Mouse (Mus musculus): Measurements from ENCODE around the gene Slc4a8. TPM values are rescaled to one million over a fixed set of nuclear protein-coding genes. Genes with fewer than 3 reads are reported as not detected.
A peak's percentile ranks its signal among the peaks of the same experiment; 100 is the strongest.

The Slc4a8 gene
- polyA plus RNA-seq (2016; fragmentation: Nextera tagmentation; extraction: Ambion mirVana) = 15.8 and 16.8 TPM in 2 replicates

- H3K9me3 ChIP-seq = no peaks in the 10 kb centered on the region
- ATAC-seq (ENCODE audit: low FRiP score, low read depth) = peak; percentile 96
- H3K9ac ChIP-seq = peak within 1 kb of the TSS; percentile 87
- H3K4me3 ChIP-seq = peak within 1 kb of the TSS; percentile 75
- H3K27ac ChIP-seq = peak within 1 kb of the TSS; percentile 66
- H3K4me1 ChIP-seq = peaks cover 14% of the 10 kb centered on the region
- H3K27me3 ChIP-seq (replicated peaks) = no peaks in the 10 kb centered on the region
- H3K36me3 ChIP-seq = no peaks in the 10 kb centered on the region
- peak within 1 kb of the TSS; percentile 86 for H3K4me2 ChIP-seq (replicated peaks)
- under 1% methylated on average over 64 of the region's 64 CpGs for WGBS
These were observed at the start of gene Slc4a8 for GRCm38 (mm10) chr15:100761419-100762185. Gene Slc4a8 (plus strand): TSS chr15:100761747.

- WGBS = 90% methylated on average over 8 of the region's 8 CpGs
These were observed 47.1 kb upstream of the Slc4a8 start for GRCm38 (mm10) chr15:100714470-100714869.

GRCm38 (mm10) chr15:100715399-100715993, 46.1 kb upstream of the Slc4a8 start:
- no peaks in the 10 kb centered on the region for H3K9me3 ChIP-seq
- no peak overlapping the region for H3K27ac ChIP-seq
- ATAC-seq (ENCODE audit: low FRiP score, low read depth) = no peak
- whole genome bisulfite sequencing = 78% methylated on average over 9 of the region's 9 CpGs
- H3K9ac ChIP-seq = no peak overlapping the region
- H3K27me3 ChIP-seq (replicated peaks) = no peaks in the 10 kb centered on the region
- H3K4me2 ChIP-seq (replicated peaks) = no peak overlapping the region
- no peaks in the 10 kb centered on the region for H3K4me1 ChIP-seq
- no peaks in the 10 kb centered on the region for H3K36me3 ChIP-seq
- H3K4me3 ChIP-seq = no peak overlapping the region

More at GRCm38 (mm10) chr15:100714470-100714869, 47.1 kb upstream of the Slc4a8 start:
- no peak overlapping the region for H3K9ac ChIP-seq
- H3K27me3 ChIP-seq (replicated peaks) = no peaks in the 10 kb centered on the region
- no peak overlapping the region for H3K4me2 ChIP-seq (replicated peaks)
- ATAC-seq (ENCODE audit: low FRiP score, low read depth) = no peak
- no peaks in the 10 kb centered on the region for H3K36me3 ChIP-seq
- H3K4me3 ChIP-seq = no peak overlapping the region
- no peaks in the 10 kb centered on the region for H3K4me1 ChIP-seq
- no peak overlapping the region for H3K27ac ChIP-seq
- H3K9me3 ChIP-seq = no peaks in the 10 kb centered on the region

DNA sequence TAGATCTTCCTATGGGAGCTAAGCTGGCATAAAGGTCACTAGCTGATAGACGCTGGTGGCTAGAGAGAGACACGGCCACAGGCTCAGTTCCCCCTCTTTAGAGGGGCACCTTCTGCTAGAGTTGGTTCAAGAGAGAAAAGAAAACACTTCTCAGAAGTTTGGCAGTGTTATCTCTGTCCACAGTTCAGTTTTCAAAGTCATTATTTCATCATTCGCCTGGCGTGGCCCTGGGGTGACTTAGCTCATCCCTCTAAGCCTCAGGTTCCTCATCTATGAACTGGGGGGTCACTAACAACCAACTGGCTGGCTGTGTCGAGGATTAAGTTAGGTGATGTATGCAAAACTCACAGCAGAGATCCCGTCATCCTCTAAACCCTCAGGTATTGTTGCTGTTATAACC, 43.6 kb upstream of the Slc4a8 start:
- no peaks in the 10 kb centered on the region for H3K4me1 ChIP-seq
- no peak overlapping the region for H3K4me3 ChIP-seq
- no peaks in the 10 kb centered on the region for H3K36me3 ChIP-seq
- no peak overlapping the region for H3K4me2 ChIP-seq (replicated peaks)
- no peak overlapping the region for H3K9ac ChIP-seq
- no peak for ATAC-seq (ENCODE audit: low FRiP score, low read depth)
- no peaks in the 10 kb centered on the region for H3K9me3 ChIP-seq
- no peaks in the 10 kb centered on the region for H3K27me3 ChIP-seq (replicated peaks)
- WGBS = 85% methylated on average over 6 of the region's 6 CpGs
- H3K27ac ChIP-seq = no peak overlapping the region

DNA sequence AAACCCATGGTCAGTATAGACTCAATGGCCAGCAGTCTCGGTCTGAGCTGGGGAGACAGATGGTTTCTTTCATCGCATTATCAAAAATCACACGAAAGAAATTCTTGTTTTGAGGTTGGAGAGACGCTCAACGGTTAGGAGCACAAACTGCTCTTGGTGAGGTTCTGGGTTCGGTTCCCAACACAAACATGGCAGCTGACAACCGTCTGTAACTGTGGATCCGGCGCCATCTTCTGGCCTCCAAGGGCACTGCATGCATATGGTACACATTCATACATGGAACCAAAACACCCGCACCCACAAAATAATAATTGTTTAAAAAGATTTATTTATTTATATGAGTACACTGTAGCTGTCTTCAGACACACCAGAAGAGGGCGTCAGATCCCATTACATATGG, 43.0 kb upstream of the Slc4a8 start:
- H3K9me3 ChIP-seq = no peaks in the 10 kb centered on the region
- H3K4me3 ChIP-seq = no peak overlapping the region
- no peak for ATAC-seq (ENCODE audit: low FRiP score, low read depth)
- WGBS = 80% methylated on average over 11 of the region's 11 CpGs
- H3K9ac ChIP-seq = no peak overlapping the region
- H3K36me3 ChIP-seq = no peaks in the 10 kb centered on the region
- no peak overlapping the region for H3K27ac ChIP-seq
- H3K27me3 ChIP-seq (replicated peaks) = no peaks in the 10 kb centered on the region
- no peaks in the 10 kb centered on the region for H3K4me1 ChIP-seq
- H3K4me2 ChIP-seq (replicated peaks) = no peak overlapping the region

GRCm38 (mm10) chr15:100719217-100719616, 42.3 kb upstream of the Slc4a8 start:
- 91% methylated on average over 5 of the region's 5 CpGs for WGBS
- no peaks in the 10 kb centered on the region for H3K4me1 ChIP-seq
- no peak for ATAC-seq (ENCODE audit: low FRiP score, low read depth)
- H3K4me2 ChIP-seq (replicated peaks) = no peak overlapping the region
- no peak overlapping the region for H3K4me3 ChIP-seq
- no peaks in the 10 kb centered on the region for H3K27me3 ChIP-seq (replicated peaks)
- no peak overlapping the region for H3K27ac ChIP-seq
- H3K36me3 ChIP-seq = no peaks in the 10 kb centered on the region
- no peaks in the 10 kb centered on the region for H3K9me3 ChIP-seq
- no peak overlapping the region for H3K9ac ChIP-seq

- ATAC-seq (ENCODE audit: low FRiP score, low read depth) = no peak
- 88% methylated on average over 10 of the region's 10 CpGs for WGBS
- Histone ChIP-seq H3K4me2 (replicated peaks) (no peak overlapping the region), H3K9ac (no peak overlapping the region), H3K27me3 (replicated peaks) (no peaks in the 10 kb centered on the region), H3K27ac (no peak overlapping the region), H3K4me3 (no peak overlapping the region), H3K36me3 (no peaks in the 10 kb centered on the region), H3K4me1 (no peaks in the 10 kb centered on the region), H3K9me3 (no peaks in the 10 kb centered on the region)
These were observed 41.5 kb upstream of the Slc4a8 start for GRCm38 (mm10) chr15:100720066-100720465.

- Histone ChIP-seq H3K9ac (no peak overlapping the region), H3K36me3 (no peaks in the 10 kb centered on the region), H3K9me3 (no peaks in the 10 kb centered on the region), H3K4me3 (no peak overlapping the region), H3K27me3 (replicated peaks) (no peaks in the 10 kb centered on the region), H3K27ac (no peak overlapping the region), H3K4me1 (no peaks in the 10 kb centered on the region), H3K4me2 (replicated peaks) (no peak overlapping the region)
- ATAC-seq (ENCODE audit: low FRiP score, low read depth) = no peak
- 91% methylated on average over 5 of the region's 5 CpGs for whole genome bisulfite sequencing
These were observed 40.1 kb upstream of the Slc4a8 start for GRCm38 (mm10) chr15:100721445-100721844.

DNA sequence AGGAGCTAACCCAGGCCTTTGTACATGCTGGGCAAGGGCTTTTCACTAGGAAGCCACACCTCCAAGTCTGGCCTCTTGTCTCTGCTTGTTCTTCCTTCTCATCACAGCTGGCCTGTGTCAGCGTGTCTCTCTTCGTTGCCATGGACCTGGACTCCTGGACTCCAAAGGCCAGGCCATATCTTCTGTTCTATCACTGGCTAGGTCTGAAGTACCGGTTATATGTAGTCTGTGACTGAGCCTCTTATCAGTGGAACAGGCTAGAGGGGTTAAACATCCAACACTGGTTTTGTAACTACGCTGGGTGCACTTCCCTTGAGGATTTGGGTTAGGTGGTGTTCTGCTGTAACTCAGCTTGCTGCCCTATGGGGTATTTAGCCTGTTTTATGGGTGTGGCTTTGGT, 39.5 kb upstream of the Slc4a8 start:
- Histone ChIP-seq H3K9me3 (no peaks in the 10 kb centered on the region), H3K36me3 (no peaks in the 10 kb centered on the region), H3K4me2 (replicated peaks) (no peak overlapping the region)

DNA sequence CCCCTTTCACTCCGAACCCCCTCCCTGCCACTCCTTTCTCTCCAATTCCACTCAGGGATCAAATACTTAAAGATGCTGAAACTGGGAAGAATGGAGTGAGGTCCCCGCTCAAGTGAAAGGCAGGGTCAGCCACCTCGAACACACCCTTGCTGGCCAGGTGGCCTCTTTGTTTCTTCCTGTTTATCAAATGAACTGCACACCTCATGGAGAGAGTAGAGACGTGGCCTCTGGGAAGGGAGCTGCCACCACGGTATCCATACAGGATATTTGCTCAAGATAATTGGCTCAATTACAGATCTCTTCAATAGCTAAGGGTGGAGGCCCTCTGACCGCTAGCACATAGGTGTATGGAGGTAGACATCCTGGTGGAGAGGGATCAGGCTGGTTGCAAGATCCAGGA, 39.0 kb upstream of the Slc4a8 start:
- peaks cover 5% of the 10 kb centered on the region for H3K27me3 ChIP-seq (replicated peaks)
- H3K36me3 ChIP-seq = no peaks in the 10 kb centered on the region
- H3K9ac ChIP-seq = no peak overlapping the region
- 79% methylated on average over 6 of the region's 6 CpGs for WGBS
- H3K4me3 ChIP-seq = no peak overlapping the region
- H3K4me2 ChIP-seq (replicated peaks) = no peak overlapping the region
- H3K4me1 ChIP-seq = no peaks in the 10 kb centered on the region
- no peaks in the 10 kb centered on the region for H3K9me3 ChIP-seq
- H3K27ac ChIP-seq = no peak overlapping the region
- no peak for ATAC-seq (ENCODE audit: low FRiP score, low read depth)

More for the DNA sequence above, 39.5 kb upstream of the Slc4a8 start:
- no peak for ATAC-seq (ENCODE audit: low FRiP score, low read depth)
- Histone ChIP-seq H3K4me3 (no peak overlapping the region), H3K27me3 (replicated peaks) (no peaks in the 10 kb centered on the region; the same call in 1 of the 2 replicates), H3K4me1 (no peaks in the 10 kb centered on the region), H3K9ac (no peak overlapping the region), H3K27ac (no peak overlapping the region)
- 74% methylated on average over 4 of the region's 4 CpGs for WGBS

DNA sequence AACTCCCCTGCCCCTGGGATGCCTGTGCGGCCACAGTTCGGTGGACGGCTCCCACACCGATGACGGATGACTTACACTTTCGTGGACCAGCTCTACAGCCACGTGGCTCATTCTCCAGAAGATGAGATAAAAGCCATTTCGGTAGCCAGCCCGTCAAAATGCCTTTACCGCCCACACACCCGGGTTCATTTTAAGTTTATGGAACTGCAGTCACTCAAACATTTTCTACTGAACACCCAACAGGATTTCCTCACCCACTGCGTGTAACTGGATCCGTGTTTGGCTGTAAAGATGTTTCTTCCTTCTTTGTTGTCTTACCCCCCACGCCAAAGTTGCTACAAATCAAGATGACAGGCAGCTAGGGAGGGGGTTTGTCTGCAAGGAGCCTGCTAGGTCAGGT, 38.0 kb upstream of the Slc4a8 start:
- ATAC-seq (ENCODE audit: low FRiP score, low read depth) = no peak

GRCm38 (mm10) chr15:100726721-100727120, 34.8 kb upstream of the Slc4a8 start:
- Histone ChIP-seq H3K4me3 (no peak overlapping the region), H3K27ac (no peak overlapping the region), H3K4me2 (replicated peaks) (no peak overlapping the region), H3K4me1 (peaks cover 10% of the 10 kb centered on the region), H3K9me3 (no peaks in the 10 kb centered on the region), H3K36me3 (no peaks in the 10 kb centered on the region), H3K9ac (no peak overlapping the region), H3K27me3 (replicated peaks) (peaks cover 41% of the 10 kb centered on the region)
- no peak for ATAC-seq (ENCODE audit: low FRiP score, low read depth)
- WGBS = 86% methylated on average over 11 of the region's 11 CpGs

More for the DNA sequence above, 38.0 kb upstream of the Slc4a8 start:
- no peaks in the 10 kb centered on the region for H3K4me1 ChIP-seq
- 75% methylated on average over 14 of the region's 14 CpGs for WGBS
- H3K4me2 ChIP-seq (replicated peaks) = no peak overlapping the region
- no peak overlapping the region for H3K9ac ChIP-seq
- no peak overlapping the region for H3K27ac ChIP-seq
- no peak overlapping the region for H3K4me3 ChIP-seq
- no peaks in the 10 kb centered on the region for H3K9me3 ChIP-seq
- no peaks in the 10 kb centered on the region for H3K36me3 ChIP-seq
- H3K27me3 ChIP-seq (replicated peaks) = peaks cover 14% of the 10 kb centered on the region

All from neural tube, embryonic 12.5 days (tissue).